Mouse (Mus musculus) megakaryocyte, embryonic 14.5 days (primary cell): ENCODE results near the gene Ptpn21.

Experiments
- FLI1 ChIP-seq: IDR thresholded peaks from 2 replicates; pipeline ENCODE4 v1.6.1; 2012; ENCODE audit warnings: low read length, inconsistent platforms, mixed read lengths
- GATA1 ChIP-seq: IDR thresholded peaks from 3 replicates; pipeline ENCODE4 v1.6.1; 2012; ENCODE audit warnings: mixed read lengths, low read length, inconsistent platforms, borderline replicate concordance

DNA sequence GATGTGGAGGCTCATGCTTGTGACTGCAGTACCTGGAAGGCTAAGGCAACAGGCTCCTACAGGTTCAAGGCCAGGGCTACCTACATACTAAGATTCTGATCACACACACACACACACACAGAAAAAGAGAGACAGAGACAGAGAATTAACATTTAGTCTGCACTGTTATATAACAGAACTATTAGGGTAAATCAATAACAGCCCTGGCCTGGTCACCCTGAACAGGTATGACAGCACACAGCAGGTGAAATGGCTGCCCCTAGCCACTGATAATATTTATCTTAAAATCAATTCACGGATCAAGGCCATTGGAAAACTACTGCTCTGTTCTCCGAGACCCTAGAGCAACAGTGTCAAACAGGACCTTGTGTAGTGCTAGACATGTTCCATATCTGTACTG is 21.1 kb downstream of the Ptpn21 start:
- TF ChIP-seq GATA1 (no peak), FLI1 (no peak)
